Mouse (Mus musculus): ENCODE results near the gene Ralgapa2.

Ralgapa2 gene

GRCm38 (mm10) chr2:146350230-146350629 lies 161.9 kb downstream of the Ralgapa2 start:
- no peak for DNase-seq

DNA sequence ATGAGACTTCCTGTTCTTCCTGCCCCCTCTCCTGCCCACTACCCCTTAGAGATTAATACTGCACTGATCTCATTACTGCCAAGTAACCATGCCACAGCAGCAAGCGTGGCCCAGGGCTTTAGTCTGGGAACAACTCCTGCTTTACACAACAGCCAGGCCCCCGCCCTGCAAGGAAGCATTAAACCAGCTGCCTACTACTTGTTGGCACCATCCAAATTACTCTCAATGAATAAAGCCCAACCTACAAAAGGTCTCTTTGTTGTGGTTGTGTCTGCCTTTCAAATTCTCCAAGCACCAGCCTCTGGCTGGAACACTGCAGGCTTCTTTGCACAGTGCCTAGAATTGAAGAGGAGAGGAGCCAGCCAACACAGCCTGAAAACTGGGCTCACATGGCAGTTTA lies 164.2 kb downstream of the Ralgapa2 start:
- DNase-seq, result no peak

GRCm38 (mm10) chr2:146340090-146340489 lies 172.1 kb downstream of the Ralgapa2 start:
- DNase-seq, result no peak

- DNase-seq, result no peak
Observed at GRCm38 (mm10) chr2:146337540-146337939, 174.6 kb downstream of the Ralgapa2 start.

- no peak for DNase-seq
Observed at GRCm38 (mm10) chr2:146331894-146332476, 180.2 kb downstream of the Ralgapa2 start.

DNA sequence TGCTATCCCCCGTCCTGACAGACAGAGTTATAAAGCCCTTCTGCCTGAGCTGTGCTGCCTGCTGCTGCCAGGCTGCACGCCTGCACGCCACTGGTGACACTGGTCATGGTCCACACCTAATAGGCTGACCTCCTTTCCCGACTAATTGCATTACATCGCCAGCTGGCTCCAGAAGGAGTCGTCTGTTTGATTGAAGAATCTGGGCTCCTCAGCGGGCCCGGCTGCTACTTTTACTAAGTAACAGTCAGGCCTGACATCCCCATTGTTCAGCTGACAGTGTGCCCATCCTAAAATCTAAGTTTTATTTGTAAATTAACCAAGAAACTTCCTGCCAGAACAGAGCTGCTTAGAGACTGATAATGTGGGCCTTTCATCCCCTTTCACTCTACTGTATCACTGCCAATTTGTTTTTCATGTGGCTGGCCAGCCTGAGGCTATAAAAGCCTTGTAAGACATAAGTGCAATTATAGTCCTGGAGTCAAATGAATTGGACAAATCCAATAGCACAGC lies 181.3 kb downstream of the Ralgapa2 start:
- peak; percentile 16 for DNase-seq

- DNase-seq, result no peak
Observed at GRCm38 (mm10) chr2:146330101-146330500, 182.0 kb downstream of the Ralgapa2 start.

GRCm38 (mm10) chr2:146326654-146327053 lies 185.5 kb downstream of the Ralgapa2 start:
- no peak for DNase-seq

- no peak for DNase-seq
Observed at GRCm38 (mm10) chr2:146324907-146325715, 187.0 kb downstream of the Ralgapa2 start.

GRCm38 (mm10) chr2:146324140-146324906 lies 187.8 kb downstream of the Ralgapa2 start:
- DNase-seq, result no peak

GRCm38 (mm10) chr2:146323528-146323927 lies 188.6 kb downstream of the Ralgapa2 start:
- DNase-seq, result no peak

DNA sequence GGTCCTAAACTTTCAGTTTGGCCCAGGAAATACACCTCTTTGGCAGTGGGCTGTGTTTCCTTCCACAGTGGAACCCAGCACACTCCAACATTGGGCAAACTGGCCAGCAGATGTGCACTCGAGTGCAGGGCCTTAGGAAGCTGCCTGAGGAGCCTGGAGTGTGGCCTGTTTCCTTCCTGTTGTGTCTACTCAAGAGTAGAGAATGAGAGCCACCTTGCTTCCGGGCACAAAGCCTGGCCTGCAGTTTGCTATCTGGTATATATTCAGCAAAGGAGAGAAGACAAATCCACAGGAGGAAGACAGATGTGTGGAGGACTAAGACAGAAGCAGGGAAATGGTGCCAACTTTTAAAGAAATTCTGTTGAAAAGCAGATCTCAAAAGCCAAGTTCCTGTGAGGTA lies 189.4 kb downstream of the Ralgapa2 start:
- DNase-seq, result no peak

- DNase-seq, result no peak
Observed at GRCm38 (mm10) chr2:146322019-146322418, 190.1 kb downstream of the Ralgapa2 start.

DNA sequence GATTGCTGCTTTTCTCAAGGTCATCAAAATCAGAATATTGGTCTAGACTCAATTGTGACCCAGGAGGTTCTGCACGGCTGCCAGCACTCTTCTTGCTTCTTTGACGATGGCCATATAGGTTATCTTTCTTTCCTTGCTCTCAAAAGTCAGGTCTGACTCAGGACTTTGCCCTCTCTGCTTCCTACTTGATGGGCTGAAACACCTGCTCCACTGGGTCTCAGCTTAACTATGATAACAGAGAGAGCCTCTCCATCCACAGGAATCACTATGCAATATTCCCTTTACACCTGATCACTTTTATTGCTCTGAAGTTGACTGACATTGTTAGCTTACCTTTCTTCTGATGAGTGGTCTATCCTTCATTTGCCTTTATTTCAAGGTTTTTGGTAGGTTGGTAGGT lies 191.5 kb downstream of the Ralgapa2 start:
- no peak for DNase-seq

DNA sequence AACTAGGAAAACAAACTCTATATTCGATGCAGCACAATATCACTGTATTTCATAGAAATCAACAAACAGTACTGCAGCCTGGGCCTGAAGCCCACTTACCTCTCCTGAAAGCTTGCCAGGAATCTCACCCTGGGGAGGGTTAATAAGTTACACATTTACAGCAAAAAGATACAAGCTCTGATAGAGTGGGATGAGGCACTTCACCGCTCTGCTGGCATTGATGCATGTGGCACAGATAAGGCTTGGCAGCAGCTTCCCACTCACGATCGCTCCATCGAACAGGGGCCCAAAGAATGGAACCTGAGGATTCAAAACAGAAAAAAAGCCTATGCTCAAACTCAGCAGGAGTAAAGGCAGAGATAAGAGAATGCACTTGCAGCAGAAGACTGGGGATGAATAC lies 197.4 kb downstream of the Ralgapa2 start:
- peak; percentile 10 for DNase-seq

- DNase-seq, result no peak
Observed at GRCm38 (mm10) chr2:146313811-146314210, 198.3 kb downstream of the Ralgapa2 start.

GRCm38 (mm10) chr2:146310760-146311159 lies 201.4 kb downstream of the Ralgapa2 start:
- no peak for DNase-seq

DNA sequence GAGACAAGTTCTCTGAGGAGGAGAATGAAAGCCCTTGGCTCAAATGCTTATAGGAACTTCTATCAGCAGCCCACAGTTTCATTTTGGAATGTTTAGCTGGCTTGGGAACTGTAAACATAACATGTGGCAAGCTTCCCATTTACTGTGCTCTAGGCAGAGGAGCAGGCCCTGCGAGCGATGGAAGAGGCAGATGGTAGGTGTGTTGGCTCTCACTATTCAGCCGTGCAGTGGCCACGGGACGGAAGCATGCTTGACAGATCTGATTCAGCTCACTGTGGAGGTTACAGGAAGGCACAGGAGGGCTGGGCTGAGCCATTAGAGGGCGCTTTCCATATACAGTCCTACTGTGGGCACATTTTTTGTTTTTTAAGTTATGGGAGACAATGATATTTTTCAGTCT lies 201.9 kb downstream of the Ralgapa2 start:
- DNase-seq, result peak; percentile 26

GRCm38 (mm10) chr2:146309413-146309812 lies 202.7 kb downstream of the Ralgapa2 start:
- no peak for DNase-seq

DNA sequence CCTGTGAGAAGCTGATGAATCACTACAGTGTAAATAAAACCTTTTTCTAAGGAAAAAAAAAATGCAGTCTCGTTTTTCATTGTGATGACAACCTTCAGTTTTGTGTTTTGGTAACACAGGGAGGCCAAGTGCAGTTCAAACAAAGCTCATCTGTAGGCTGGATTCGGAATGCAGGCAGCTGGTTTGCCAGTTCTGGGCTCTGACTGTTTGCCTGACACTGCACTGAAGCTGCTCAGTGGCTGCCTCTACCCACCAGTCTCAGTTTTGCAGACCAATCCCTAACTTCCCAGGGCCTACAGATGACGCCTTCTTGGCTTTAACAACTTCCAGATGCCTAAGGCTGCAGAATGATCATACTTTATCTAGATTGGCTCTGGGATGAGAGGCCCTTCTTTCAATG lies 205.1 kb downstream of the Ralgapa2 start:
- no peak for DNase-seq

- DNase-seq, result no peak
Observed at GRCm38 (mm10) chr2:146302094-146302699, 209.9 kb downstream of the Ralgapa2 start.

DNA sequence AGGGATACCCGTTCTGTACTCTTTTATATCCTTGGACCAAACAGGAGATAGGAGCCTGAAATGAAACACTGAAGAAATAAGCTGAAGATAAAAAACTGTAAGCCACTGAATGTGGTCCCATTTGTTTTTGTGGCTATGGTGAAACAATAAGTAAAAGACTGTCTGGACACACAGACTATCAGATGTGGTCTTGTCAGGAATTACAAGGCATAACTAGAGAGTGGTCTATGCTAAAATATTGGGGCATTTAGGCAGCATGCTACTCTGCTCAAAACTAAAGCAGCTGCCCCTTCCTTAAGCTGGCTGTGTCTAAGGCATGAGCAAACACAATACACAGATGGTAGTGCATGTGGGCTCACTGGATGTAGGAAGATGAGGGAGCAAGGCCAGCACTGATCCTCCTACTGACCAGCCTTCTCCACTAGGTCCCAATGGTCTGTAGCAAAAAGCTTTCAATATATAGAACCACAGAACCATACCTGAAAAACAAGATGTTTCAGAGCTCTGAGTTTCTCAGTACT lies 211.6 kb downstream of the Ralgapa2 start:
- no peak for DNase-seq

Data from kidney, postnatal 10 days (tissue).